Mouse (Mus musculus) MN1 (cell line): ENCODE data around the gene Fbrsl1.

Source experiments
- DNase-seq: peaks from one replicate; pipeline ENCODE4 v3.0.0-alpha.2; 2016; ENCODE audit warnings: low spot score

The Fbrsl1 gene

DNA sequence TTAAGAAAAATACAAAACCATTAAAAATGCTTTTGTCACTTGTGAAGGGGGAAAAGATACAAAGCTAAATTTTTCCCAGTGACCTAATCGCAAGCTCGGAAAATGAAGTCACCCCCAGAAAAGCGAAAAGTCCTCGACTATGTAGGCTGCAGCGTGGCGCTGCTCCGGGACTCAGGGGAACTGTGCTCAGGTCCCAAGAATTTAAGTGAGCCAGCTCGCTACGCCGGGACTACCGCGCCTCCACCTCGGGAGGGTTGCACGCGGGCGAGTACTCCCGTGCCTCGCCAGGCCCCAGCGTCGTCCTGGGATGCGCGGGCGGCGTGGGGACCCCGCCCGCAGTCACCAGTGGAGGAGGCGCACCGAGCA is 85.5 kb downstream of the Fbrsl1 start:
- DNase-seq: no peak

- DNase-seq: no peak
Measured at GRCm38 (mm10) chr5:110361465-110361864, 86.8 kb downstream of the Fbrsl1 start.

DNA sequence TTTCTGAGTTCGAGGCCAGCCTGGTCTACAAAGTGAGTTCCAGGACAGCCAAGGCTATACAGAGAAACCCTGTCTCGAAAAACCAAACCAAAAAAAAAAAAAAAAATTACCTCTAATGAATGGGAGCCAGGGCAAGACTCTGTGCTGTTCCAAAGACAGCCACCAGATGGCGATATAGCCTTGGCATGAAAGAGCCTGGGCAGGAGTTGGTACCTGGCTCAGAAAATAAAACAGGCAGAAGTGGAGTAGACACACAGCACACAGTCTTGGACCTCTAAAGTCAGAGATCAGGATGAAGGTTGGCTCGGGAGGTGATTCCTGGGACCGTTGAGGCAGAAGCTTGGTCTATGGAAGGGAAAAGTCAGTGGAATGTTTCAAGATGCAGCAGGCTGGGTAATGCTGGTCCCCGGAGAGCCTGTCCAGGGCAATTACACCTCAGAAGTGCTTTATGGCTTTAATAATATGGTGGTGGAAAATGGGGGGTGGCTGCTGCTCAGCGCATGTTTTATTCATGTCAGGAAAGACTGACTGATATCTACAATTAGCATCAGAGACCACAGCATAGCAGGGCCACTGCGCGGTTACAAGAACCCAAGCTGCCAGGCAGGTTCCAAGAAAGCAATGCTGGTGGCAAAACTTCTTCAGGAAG is 90.6 kb downstream of the Fbrsl1 start:
- peak; percentile 85 for DNase-seq

GRCm38 (mm10) chr5:110354716-110355115 is 93.6 kb downstream of the Fbrsl1 start:
- no peak for DNase-seq

DNA sequence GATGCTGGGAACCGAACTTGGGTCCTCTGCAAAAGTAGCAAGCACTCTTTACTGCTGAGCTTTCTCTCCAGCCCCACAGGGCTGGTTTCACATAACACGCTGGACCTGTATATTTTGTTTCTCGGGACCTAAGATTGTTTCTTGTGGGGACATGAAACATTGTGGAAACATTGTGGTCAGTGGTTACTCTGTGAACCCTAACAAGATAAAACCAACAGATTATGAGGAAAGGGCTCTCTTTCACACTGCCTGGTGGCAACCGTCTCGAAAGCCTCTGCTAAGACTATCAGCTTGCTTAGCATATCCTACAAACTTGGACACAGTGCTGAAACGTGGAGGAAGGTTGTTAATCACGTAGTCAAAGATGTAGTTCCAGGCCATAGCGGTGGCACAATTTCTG is 101.3 kb downstream of the Fbrsl1 start:
- DNase-seq: no peak

DNA sequence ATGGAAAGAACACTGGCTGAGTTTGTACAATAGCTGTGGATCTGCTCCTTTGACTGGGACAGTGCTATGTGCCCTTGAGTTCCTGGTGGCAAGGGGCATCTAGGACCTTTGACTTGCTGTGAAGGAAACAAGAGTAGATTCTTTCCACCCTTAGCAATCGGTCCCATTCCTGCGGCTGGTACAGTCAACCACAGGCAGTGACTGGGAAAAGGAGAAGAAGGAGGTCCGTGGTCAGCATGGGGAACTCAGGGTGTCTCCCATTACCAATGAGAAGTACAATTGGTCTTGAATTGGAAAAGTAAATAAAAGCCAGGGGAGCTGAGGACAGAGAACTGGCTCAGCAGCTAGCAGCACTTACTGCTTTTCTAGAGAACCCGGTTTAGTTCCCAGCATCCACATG is 102.8 kb downstream of the Fbrsl1 start:
- DNase-seq: no peak

- DNase-seq: no peak
Measured at GRCm38 (mm10) chr5:110344524-110344923, 103.8 kb downstream of the Fbrsl1 start, which contains the start of gene Lrcol1. TSS of gene Lrcol1 (plus strand) at chr5:110344730.

- DNase-seq: no peak
Measured at GRCm38 (mm10) chr5:110342648-110343284, 105.5 kb downstream of the Fbrsl1 start, which contains the start of gene P2rx2. TSS of gene P2rx2 (minus strand) at chr5:110343212.

GRCm38 (mm10) chr5:110338792-110339191 is 109.5 kb downstream of the Fbrsl1 start:
- DNase-seq: peak; percentile 69

DNA sequence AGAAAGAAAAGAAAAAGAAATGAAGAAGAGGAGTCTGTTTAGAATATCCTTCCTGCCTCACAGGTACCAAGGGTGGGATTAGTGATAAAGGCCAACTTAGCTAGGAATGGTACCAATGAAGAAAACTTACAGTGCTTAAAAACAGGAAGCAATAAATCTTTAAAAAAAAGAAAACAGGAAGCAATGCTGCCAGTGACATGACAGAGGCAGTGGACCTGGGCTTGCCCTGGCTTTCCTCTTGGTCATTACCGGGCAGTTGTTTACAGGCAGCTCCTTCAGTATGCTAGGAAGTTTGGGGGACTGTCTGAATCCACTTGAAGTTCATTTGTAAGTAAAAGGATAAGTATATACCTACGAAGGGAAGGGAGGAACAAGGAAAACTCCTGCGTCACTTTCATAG is 117.8 kb downstream of the Fbrsl1 start:
- no peak for DNase-seq

GRCm38 (mm10) chr5:110313127-110313526 is 135.2 kb downstream of the Fbrsl1 start:
- DNase-seq: no peak
